In genomic region chr16:5823316-5823715, GRCm38 (mm10) we compare ENCODE assay signal across 24 mouse cellular contexts.
DNase-seq lines count a peak whose midpoint lies in the region; ATAC-seq and TF ChIP-seq lines count a peak whose summit lies in the region.
"Had no signal": no experiment of that assay in that cellular context is flagged by ENCODE, and none has a peak within 500 bp of the region (broad histone marks: within the 10 kb centered on the region; RNA-seq: fewer than 3 reads in every experiment).

No protein-coding gene starts in this region.

- WGBS in cerebellum, adult 2 months: 31% methylated on average over 1 of the region's 1 CpGs
- 21% methylated on average over 1 of the region's 1 CpGs for WGBS in intestine, postnatal 0 days
- WGBS in forebrain, embryonic 15.5 days: 78% methylated on average over 1 of the region's 1 CpGs

- H3K4me3 ChIP-seq in cerebellum, adult 2 months (replicated peaks; ENCODE audit: insufficient read depth, low read depth, low read length): no peak overlapping the region
- H3K4me3 ChIP-seq in intestine, postnatal 0 days (ENCODE audit: low read depth, low read length): no peak overlapping the region
- no peak overlapping the region for H3K4me3 ChIP-seq in forebrain, embryonic 15.5 days
- H3K4me3 ChIP-seq: forebrain, embryonic 13.5 days; gastrocnemius, adult 2 months; heart, adult 2 months; hindbrain, embryonic 12.5 days had no signal

- no peaks in the 10 kb centered on the region for H3K36me3 ChIP-seq in intestine, postnatal 0 days (ENCODE audit: control insufficient read depth, insufficient read depth)
- H3K36me3 ChIP-seq in forebrain, embryonic 15.5 days: no peaks in the 10 kb centered on the region
- H3K36me3 ChIP-seq: G1E; hindbrain, embryonic 12.5 days had no signal

- no peak overlapping the region for H3K27ac ChIP-seq in cerebellum, adult 2 months (ENCODE audit: insufficient read depth, low read length)
- no peak overlapping the region for H3K27ac ChIP-seq in intestine, postnatal 0 days (ENCODE audit: low read depth, low read length)
- no peak overlapping the region for H3K27ac ChIP-seq in forebrain, embryonic 15.5 days (replicated peaks)
- H3K27ac ChIP-seq: forebrain, embryonic 13.5 days; gastrocnemius, adult 2 months; heart, adult 2 months; hindbrain, embryonic 12.5 days; kidney, postnatal 0 days had no signal

- no peaks in the 10 kb centered on the region; the same call in 1 of the 2 replicates for H3K27me3 ChIP-seq in cerebellum, adult 2 months (ENCODE audit: control insufficient read depth, insufficient read depth, low read length)
- no peaks in the 10 kb centered on the region for H3K27me3 ChIP-seq in intestine, postnatal 0 days (replicated peaks; ENCODE audit: control insufficient read depth, insufficient read depth, low read length)
- H3K27me3 ChIP-seq in forebrain, embryonic 15.5 days: no peaks in the 10 kb centered on the region
- H3K27me3 ChIP-seq: forebrain, embryonic 13.5 days; hindbrain, embryonic 12.5 days had no signal

- H3K9me3 ChIP-seq in intestine, postnatal 0 days (ENCODE audit: control insufficient read depth): no peaks in the 10 kb centered on the region
- no peaks in the 10 kb centered on the region for H3K9me3 ChIP-seq in forebrain, embryonic 15.5 days
- H3K9me3 ChIP-seq: forebrain, embryonic 13.5 days; hindbrain, embryonic 12.5 days had no signal

- no peak; the same call in 1 of the 2 replicates for ATAC-seq in cerebellum, adult (ENCODE audit: insufficient number of reproducible peaks, low FRiP score, low TSS enrichment)
- no peak for ATAC-seq in intestine, postnatal 0 days
- no peak for ATAC-seq in forebrain, embryonic 15.5 days (replicated peaks)
- no peak for ATAC-seq in monocyte, adult 5-6 weeks (replicated peaks; ENCODE audit: insufficient number of reproducible peaks, low FRiP score, low TSS enrichment, poor library complexity, severe bottlenecking)
- ATAC-seq: CD4-positive, CD25-positive, alpha-beta regulatory T cell, adult 4 months; forebrain, embryonic 13.5 days; hindbrain, embryonic 16.5 days; inflammation-experienced regulatory T-cells, adult 6 months had no signal

- no peak for TF ChIP-seq POLR2A in cerebellum, adult 2 months (IDR thresholded peaks at IDR 0.05; ENCODE audit: borderline replicate concordance, insufficient read depth, low read length)

- DNase-seq in cerebellum, adult 11 months: peak; percentile 23
- DNase-seq in cerebellum, adult 2 months: peak; percentile 50 to 65
- DNase-seq in cerebellum, postnatal 10 days: peak; percentile 31 to 44
- DNase-seq: adrenal gland, adult 8-10 months; adrenal gland, postnatal 36 days; B cell, adult 2 months; gastrocnemius, adult 2 months; gastrocnemius, postnatal 36 days; heart, adult 2 months; heart, postnatal 10 days; heart, postnatal 4 days; kidney, adult 11 months; kidney, adult 9 months had no signal

- no peak for TF ChIP-seq CTCF in cerebellum, adult 2 months (IDR thresholded peaks at IDR 0.05; ENCODE audit: borderline replicate concordance, insufficient read depth, low read depth, low read length)
- TF ChIP-seq CTCF in intestine, postnatal 0 days (IDR thresholded peaks at IDR 0.05; ENCODE audit: low read depth): no peak

- H3K4me1 ChIP-seq in cerebellum, adult 2 months (ENCODE audit: control insufficient read depth, insufficient read depth, low read length): peaks cover 6% of the 10 kb centered on the region; the same call in 1 of the 2 replicates
- no peaks in the 10 kb centered on the region for H3K4me1 ChIP-seq in intestine, postnatal 0 days (replicated peaks; ENCODE audit: control insufficient read depth, insufficient read depth, low read length)
- no peaks in the 10 kb centered on the region for H3K4me1 ChIP-seq in forebrain, embryonic 15.5 days
- H3K4me1 ChIP-seq: forebrain, embryonic 13.5 days; hindbrain, embryonic 12.5 days had no signal

- no peak overlapping the region for H3K4me2 ChIP-seq in intestine, postnatal 0 days (replicated peaks; ENCODE audit: low read depth)
- no peak overlapping the region for H3K4me2 ChIP-seq in forebrain, embryonic 15.5 days (replicated peaks)
- H3K4me2 ChIP-seq: forebrain, embryonic 13.5 days; hindbrain, embryonic 12.5 days had no signal

- H3K9ac ChIP-seq in intestine, postnatal 0 days (ENCODE audit: low read depth, low read length): no peak overlapping the region
- no peak overlapping the region for H3K9ac ChIP-seq in forebrain, embryonic 15.5 days (replicated peaks)
- H3K9ac ChIP-seq: forebrain, embryonic 13.5 days; hindbrain, embryonic 12.5 days had no signal
